Mouse (Mus musculus): ENCODE measurements around the gene Lpin2. TPM values are rescaled to one million over a fixed set of nuclear protein-coding genes. Genes with fewer than 3 reads are reported as not detected.

The Lpin2 gene
- polyA plus RNA-seq, 2 experiments from 2014 or later, result 22.6 to 35.9 TPM

DNA sequence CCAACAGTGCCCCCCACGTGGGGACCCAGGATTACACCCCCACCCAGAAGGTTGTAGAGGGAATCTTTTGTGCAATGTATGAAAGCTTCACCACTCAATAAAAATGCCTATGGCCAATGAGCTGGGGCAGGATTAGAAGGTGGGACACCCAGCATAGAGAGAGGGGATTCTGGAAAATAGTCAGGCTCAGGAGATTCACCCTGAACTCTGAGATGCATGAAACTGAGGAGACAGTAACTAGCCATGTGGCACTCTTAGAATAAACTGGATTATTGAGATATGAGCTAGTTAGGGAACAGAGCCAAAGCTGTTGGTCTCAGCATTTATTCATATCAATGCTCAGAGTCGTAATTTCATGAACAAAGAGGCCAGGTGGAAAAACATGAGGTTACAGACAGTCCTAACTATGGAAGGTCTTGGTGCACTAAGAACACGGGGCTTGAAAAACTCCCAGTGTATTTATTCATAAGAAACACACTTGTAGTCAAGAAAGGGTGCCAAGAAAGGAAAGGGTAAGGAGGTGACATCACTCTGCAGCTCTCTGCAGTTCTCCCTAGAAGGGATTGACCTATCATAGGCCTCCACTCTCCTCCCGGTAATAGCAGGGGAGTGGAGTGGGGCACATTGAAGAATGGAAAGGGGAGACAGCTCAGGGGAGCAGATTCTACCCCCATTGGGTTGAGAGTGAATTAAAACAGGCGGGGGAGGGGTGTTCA, 83.1 kb downstream of the Lpin2 start:
- ATAC-seq, result no peak

DNA sequence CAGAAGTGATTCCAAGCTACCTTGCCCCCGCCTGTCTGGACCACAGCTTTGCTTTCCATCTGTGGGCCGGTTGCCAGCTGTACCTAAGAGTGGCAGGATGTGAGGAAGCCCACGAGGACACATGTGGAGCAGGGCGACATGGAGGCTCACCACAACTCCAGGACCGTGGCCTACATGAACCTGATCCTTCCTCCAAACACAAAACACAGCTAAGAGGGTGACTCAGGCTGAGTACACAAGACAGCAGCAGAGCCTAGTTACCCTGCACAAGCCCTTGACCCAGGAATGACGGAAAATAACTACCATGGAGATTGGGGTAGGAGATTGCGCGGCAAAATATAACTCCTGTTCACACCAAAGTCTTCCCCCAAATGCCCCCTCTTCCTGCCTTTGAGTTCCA, 85.0 kb downstream of the Lpin2 start:
- no peak for ATAC-seq

DNA sequence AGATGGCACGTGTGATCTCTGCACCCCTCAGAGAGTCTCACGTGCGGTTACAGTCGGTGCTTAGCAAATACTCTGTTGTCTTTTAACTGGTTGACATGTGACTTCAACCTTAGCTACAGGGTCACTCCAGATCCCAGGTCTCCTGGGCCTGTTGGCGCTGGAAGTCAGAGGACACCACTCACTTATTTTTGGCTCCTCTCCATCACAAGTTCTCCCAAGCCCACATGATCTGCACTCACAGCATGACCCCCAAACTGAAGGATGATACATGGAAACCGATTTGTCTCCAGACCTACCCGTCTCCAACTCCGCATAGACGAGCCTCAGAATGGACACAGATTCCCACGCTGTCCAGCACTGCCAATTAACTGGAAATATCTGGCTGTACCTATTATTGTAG, 85.8 kb downstream of the Lpin2 start:
- ATAC-seq, result no peak

DNA sequence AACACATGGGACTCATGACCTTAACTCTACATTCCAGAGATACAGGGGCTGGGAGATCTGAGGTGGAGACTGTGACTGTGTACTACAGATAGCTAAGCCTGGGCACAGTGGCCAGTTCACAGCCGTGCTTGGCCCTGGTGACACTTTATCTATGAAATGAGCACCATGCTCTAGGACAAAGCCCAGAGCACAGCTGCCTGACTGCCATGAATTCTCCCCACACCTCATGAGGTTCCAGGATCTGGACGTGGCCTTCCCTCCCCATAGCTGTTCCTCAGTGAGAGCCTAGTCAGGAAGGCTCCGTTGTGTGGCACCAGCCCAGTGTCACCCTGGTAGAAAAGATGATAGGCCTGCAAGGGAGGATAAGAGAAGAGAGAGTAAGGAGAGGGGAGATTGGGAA, 86.2 kb downstream of the Lpin2 start:
- ATAC-seq, result no peak

DNA sequence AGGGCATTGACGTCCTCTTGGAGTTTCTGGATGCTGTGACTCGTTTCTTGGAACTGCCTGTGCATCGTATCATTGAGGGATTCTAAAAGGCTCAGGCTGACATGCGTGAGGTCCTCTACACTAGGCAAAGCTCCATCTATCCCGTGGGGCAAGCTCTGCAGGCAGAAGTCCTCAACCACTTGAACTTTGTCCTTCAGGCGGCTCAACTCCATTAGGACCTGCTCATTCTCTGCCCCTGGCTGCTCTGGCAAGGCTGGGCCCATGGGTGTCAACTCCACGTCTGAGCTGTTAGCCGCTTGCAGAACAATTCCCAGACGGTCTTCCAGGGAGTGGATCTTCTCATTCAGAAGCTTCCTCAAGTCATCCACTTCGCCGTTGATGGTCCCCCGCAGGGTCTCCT, 91.5 kb downstream of the Lpin2 start:
- no peak for ATAC-seq

DNA sequence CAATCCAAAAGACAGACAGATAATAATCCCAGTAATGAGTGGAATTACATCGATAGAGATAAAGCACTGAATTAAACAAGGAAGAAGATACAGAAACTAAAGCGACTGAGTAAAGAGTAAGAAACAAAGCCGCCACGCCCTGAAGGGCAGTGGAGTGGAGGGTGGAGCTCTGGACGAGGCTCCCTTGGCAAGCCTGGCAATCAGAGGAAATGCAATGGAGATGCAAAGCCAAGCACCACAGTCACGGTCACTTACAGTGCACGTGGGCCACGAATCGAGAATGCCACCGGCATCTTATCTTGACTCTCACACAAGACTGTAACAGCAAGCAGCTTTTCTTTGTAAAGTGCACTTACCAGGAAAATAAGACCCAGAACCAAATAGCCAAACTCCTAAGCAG, 94.4 kb downstream of the Lpin2 start:
- no peak for ATAC-seq

DNA sequence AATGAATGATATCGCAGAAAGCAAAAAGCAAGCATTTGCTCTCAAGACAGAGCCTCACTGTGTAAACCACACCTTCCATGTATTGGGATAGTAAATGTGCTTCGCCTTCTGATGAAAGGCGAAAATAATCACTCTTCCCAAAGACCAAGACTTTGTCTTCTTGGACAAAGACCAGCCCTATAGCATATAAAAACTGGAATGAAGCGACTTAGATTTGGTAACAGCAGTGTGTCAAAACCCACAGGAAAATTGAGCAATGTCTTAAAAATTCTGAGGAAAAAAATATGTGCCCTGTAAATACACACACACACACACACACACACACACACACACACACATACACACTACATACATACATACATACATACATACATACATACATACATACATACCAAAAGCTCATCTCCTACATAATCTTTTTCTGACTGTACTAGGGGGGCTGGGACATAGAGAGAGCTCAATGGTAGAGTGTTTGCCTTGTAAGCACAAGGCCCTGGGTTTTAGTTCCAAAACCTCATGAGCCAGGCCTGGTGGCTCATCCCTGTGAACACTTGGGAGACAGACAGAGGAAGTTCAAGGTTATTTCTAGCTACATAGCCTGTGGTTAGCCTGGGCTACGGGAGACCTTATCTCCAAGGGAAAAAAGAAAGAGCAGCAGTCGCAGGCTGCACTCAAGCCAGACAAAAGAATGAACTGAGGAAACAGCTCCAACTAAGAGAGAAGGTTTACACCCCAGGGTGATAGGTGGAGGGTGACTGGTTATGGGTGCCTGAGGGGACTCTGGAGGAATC, 95.5 kb downstream of the Lpin2 start:
- ATAC-seq, result no peak

DNA sequence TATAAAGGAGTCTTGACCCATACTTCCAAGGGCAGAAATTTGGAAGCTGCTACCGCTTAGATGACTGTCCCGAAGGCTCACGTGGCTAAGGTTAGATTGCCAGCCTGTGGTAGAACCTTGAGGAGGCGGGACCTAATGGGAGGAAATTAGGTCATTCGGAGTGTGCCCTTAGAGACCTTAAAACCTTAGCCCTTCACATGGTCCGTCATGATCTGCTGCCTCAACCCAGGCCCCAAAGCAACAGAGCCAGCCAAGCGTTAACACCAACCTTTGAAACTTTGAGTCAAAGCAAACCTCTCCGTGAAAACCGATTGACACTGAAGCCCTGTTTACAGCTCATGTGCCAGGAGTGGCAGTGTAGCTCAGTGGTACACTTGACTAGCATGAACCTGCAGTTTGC, 100.4 kb downstream of the Lpin2 start:
- no peak for ATAC-seq

DNA sequence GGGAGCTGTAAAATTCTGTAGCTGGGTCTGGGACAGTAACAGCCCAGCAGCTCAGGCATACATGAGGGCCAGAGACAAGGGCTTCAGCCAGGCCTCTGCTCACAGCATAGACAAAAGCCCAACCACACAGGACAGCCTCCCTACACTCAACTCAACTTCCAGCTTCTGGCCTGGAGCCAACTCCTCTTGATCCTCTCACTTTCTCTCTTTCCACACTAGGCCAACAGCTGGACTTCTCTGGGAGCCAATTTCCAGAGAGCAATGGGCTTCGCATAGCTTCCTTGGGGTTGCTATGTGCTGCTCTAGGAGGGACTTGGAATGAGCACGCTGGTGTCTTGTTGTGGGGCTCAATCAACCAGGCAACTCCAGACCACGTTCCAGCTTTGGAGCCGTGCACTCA, 100.9 kb downstream of the Lpin2 start:
- ATAC-seq, result no peak

DNA sequence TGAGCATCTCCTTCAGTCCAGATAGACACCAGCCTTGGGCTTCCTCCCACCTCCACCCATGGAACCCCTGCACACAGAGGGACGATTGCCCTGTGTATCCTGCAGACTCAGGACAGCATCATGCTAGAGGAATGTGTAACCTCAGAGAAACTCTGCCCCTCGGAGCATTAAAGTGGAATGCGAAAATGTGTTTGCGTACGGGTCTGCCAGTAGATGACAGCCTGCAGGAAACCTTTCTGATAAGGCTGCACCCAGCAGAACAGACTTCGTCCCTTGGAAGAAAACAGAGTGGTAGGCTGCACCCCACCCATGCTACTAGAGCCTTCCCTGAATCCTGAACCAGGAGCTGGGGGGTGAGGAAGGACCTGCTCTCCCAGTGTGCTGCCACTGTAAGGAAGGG, 102.5 kb downstream of the Lpin2 start:
- ATAC-seq, result no peak

DNA sequence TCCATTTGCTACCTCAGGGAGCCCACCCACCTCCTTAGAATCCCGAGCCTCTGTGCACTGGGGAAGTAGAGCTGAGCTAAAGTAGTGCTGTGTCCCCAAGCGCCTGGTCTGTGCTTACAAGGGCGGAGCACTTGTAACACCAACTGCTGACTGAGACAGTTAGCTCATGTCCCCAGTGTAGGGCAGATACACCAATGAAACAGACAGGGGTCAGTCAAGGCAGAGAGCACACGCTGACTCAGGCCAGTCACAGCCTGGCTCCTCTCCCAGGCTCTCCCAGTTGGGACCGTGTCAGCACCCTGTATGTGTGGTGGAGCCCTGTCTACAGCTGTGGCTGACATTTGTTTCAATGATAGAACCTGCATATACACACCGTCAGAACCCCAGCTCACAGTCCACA, 103.6 kb downstream of the Lpin2 start:
- no peak for ATAC-seq

DNA sequence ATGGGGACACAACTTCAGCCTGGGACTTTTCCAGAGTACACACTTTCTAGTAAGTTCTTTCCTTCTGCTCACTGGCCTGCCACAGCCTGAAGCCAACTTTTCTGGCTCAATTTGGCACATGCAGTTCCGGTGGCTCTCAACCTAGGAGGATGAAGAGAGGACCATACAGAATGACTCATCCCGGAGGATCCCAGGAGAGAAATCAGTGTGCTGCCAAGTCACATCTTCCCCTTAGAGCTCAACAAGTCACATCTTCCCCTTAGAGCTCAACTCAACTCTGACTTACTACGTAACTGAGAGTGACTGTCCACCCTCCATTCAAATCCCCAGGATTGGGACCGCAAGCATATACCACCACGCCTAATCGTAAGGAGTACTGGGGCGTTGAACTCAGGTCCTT, 105.2 kb downstream of the Lpin2 start:
- ATAC-seq, result no peak

DNA sequence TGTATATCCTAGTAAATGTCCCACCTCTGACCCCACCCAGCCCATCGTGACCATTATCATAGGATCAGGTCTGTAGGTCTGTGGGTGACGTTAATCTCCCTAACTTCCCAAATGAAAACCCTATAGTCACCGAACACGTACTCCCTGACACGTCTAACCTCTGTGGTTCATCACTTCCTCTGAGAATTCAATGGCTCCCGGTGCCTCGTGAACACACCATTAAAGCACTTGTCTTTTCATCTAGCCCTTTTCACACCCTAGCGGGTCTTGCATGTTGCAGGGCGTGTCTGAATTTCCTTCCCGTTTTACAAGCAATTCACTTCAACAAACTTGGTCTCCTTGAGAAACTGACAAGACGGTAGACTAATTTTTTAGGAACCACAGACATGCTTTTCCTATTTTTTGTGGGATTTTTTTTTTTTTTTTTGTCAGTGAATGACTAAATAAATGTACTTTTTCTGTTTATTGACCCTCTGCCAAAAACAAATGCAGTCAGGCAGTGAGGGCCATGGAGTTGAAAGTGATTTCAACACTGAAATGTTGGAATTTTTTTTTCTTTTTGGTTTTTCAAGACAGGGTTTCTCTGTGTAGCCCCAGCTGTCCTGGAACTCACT, 105.9 kb downstream of the Lpin2 start:
- no peak for ATAC-seq

DNA sequence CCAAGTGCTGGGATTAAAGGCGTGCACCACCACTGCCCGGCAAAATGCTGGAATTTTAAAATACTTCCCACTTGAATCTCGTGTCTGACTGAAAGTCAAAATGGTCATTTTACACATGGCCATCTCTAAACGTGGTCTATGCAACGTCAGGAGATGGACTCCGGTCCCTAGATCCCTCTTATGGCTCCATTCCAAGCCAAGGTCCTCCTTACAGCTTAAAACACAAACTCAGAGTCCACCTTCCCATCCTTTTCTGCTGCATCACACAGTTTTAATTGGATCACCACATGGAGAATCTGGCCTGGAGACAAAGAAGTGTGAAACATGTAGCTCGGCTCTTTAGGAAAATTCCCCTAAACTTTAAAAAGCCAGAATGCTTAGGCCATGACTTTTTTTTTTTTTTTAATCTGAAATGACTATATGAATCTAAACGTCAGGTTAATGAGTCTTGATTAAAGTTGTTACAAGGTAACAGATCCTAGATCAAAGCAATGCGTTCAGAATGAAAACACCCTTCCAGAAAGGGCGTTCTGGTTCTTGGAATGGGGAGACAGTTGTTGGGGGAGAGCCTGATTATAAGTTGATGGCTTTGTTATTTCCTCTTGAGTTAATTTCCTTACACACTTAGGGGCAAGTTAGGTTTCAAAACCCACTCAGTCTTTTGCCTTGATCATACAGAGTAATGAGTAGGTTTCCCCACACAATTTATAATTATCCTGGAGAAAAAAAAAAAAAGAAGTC, 106.6 kb downstream of the Lpin2 start:
- no peak for ATAC-seq

DNA sequence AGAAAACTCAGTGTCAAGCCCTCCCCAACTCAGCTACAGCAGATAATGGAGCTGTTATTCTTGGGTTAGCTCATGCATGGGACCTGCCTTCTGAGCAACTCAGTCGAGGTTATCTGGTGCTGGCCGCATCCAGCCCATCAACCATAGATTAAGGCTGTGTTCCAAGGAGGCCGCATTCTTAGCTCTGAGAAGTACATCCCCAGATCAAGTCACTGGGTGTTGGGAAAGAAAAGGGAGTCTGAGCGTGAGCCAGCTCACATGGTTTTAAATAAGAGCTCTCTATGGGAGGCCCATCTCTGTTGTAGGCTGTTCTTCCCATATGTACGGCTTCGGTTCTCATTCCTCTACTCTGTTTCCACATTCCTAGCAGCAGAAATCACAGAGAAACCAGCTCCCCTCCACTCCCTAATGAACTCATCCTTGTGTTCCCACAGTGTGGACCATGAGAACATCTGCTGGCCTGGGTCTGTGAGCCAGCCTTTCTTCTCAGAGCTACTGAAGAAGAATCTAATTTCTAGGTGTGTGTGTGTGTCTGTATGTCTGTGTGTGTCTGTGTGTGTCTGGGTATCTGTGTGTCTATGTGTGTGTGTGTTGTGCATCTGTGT, 107.3 kb downstream of the Lpin2 start:
- ATAC-seq, result no peak

DNA sequence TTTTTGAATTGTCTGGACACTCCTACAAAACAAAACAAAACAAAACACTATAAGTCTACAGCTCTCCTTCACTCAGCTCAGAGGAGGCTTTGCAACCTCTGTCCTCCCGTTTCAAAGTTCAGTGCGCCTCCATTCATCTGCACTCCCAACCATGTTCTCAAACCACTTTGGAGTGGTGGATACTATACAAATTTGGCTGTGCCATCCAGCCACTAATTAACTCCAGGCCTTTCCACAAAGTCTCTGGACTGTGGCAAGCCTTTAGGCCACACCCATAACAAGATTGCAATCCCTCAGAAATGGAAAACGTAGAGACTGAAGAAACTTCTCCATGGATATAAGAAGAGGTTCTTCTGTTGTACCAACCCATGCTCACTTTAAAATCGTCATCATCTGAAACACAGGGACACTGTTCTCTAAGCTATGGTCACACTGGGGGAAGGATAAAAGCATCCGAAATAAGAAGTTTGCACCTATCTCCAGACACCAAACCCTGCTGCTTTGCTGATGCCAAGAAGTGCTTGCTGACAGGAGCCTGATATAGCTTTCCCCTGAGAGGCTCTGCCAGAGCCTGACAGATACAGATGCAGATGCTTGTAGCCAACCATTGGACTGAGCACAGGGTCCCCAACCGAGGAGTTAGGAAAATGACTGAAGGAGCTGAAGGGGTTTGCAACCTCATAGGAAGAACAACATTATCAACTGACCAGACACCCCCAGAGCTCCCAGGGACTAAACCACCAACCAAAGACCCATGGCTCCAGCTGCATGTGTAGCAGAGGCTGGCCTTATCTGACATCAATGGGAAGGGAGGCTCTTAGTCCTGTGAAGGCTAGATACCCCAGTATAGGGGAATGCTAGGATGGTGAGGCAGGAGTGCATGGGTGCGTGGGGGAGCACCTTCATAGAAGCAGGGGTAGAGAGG, 108.4 kb downstream of the Lpin2 start:
- ATAC-seq, result no peak

DNA sequence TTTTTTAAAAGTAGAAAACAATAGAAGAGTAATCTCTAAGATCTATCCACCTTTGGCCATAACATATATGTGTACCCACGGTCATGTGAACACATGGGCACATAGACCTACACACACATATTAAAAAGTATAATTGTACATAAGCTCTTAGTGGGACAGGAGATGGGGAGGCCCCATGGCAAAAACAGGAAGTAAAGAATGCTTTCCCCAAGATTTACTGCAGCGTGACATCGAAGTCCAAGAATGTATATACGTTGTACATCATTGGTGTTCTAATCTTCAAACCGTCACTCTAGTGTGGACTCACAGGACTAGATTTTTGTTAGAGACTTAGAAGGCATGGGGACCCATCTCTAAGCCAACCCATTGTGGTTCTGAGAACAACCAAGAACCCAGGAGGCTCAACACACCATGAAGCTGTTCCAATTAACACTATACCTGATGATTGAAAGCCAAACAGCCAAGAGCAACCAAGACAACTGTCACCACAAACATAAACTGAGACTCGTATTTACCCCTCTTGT, 109.6 kb downstream of the Lpin2 start:
- ATAC-seq, result no peak

DNA sequence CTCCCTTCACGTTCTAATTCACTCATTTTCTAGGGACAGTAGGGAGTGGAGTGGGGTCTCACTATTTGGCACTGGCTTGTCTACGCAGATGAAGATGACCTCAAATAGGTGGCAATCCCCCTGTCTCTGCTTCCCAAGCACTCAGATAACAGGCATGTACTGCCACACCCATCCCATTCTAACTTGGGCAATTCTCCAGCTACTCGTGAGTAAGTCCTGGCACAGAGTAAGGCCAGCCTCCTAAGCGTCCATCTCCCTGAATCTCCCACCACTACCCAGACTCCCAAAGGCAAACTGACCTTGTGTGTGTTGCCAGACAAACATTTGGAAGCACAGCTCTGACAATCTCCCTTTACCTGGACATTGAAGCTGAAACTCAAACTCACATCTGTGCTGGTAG, 110.5 kb downstream of the Lpin2 start:
- ATAC-seq, result no peak

DNA sequence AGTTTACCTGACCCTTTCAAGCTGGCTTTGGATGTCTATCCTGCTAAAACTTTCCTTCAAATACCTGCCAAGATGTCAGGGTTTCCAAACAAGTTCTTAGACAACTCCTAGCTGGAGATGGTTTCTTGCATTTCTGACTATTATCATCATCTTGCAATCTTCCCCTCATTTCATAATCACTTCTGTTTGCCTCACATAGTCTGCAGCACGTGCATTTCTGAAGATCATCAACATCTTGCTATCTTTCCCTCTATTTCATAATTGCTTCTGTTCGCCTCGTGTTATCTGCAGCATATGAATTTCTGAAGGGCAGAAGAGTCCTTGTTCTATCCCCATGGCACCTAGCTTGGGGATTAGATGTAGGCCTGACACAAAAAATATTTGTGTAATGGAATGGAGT, 112.2 kb downstream of the Lpin2 start:
- ATAC-seq, result no peak
